Mouse (Mus musculus) heart, postnatal 36 days (tissue): ENCODE measurements around the gene Sec24c. TPM values are rescaled to one million over a fixed set of nuclear protein-coding genes. Genes with fewer than 3 reads are reported as not detected.
"Not testable (repeated sequence)": the region's sequence is repeated elsewhere in the genome, so short reads cannot be mapped to it uniquely, and the experiment has no call there.

ENCODE experiments used
- DNase-seq, 2 experiments: peaks; one replicate each; pipeline ENCODE4 v3.0.0; 2021 to 2022
- intact Hi-C: fragments of 180-260 bp; cut with DNase I; formaldehyde crosslinking; loops from one replicate; pipeline ENCODE4 v1.15.1; 2025
- total RNA-seq, 2 experiments: library from RNA; stranded (reverse); gene quantifications; 2 replicates each; pipeline ENCODE4 v1.2.3; 2021

The Sec24c gene
- total RNA-seq, 2 experiments from 2014 or later, result 97.8 to 104 TPM

GRCm38 (mm10) chr14:20694884-20695760 lies 21.0 kb downstream of the Sec24c start, which contains the start of gene Fut11:
TSS of gene Fut11 (plus strand) at chr14:20694968.
- intact Hi-C loops, result loop anchor here (5.0 kb wide), 1 partner anchor 53 kb away; the partner anchor contains the start of gene Usp54
- DNase-seq, result peak; percentile 84 to 85

DNA sequence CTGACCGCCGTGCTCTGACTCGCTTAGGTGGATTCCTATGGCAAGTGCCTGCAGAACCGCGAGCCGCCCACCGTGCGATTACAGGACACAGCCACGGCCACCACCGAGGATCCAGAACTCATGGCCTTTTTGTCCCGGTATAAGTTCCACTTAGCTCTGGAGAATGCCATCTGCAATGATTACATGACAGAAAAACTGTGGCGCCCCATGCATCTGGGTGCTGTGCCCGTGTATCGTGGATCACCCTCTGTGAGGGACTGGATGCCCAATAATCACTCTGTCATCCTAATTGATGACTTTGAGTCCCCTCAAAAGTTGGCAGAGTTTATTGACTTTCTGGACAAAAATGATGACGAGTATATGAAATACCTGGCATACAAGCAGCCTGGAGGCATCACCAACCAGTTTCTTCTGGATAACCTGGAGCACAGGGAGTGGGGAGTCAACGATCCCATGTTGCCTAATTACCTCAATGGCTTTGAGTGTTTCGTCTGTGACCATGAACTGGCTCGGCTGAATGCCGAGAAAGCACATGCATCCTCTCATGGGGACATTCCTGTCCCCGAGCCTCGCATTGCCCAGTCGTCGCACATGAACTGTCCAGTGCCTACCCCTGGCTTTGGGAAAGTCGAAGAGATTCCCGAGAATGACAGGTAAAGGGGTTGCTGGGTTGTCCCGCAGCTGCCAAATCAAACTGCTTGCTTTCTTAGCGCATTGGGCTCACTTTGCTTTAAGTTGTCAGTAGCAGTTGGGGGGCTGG lies 21.8 kb downstream of the Sec24c start:
- intact Hi-C loops, result no loop called here
- peak in 1 of 2 experiments; percentile 30 for DNase-seq

DNA sequence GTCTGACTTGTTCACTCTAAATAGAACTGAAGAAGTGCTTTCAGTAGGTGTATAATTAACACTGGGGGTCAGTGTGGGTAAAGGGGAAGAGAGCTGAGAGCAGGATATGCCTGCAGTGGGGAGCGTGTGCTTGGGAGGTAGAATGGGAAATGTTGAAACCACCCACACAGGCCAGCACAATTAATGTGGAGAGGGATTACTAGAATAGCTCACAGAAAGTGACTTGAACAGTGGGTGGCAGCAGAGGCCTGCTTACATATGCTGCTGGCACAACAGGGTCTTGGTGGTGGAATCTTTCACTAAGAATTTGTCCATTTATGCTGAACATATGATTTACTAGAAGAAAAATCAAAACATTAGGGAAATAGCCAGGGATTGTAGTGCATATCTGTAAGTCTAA lies 22.9 kb downstream of the Sec24c start:
- DNase-seq, result peak; percentile 35 to 36
- intact Hi-C loops, result no loop called here

DNA sequence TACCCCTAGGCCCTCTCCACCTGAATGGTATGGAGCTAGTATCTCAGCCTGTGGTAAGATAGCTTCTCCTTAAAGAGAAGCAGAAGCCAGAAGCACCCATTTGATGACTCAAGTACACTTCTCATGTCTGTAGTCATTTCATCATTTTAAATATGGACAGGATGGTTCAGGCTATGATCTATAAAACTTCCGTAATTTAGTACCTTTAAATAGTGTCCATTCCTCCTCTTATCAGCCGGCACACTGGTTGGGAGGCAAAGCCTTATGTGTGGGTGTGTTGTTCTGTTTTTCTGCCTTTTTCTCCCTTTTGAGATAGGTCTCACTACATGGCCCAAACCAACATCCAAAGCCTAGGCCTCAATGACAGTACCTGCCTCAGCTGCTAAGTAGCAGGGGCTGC lies 24.4 kb downstream of the Sec24c start:
- intact Hi-C loops, result no loop called here
- DNase-seq, result no peak

- intact Hi-C loops, result no loop called here
Measured at GRCm38 (mm10) chr14:20700362-20700761, 26.3 kb downstream of the Sec24c start.

DNA sequence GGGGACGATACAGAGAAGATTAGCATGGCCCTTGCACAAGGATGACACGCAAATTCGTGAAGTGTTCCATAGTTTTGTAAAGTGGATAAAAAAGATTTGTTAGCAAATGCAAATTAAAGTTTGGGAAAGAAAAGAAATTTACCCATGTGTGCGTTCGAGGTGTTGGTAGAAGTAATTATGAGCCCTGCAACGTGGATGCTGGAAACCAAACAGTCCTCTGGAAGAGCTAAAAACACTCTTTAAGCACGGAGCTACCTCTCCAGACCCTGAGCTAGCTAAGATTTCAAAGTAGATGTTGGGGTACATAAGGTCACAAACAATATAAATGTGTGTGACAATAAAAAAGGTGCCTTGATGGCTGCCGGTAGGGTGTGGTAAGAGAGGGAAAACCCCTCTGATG lies 27.4 kb downstream of the Sec24c start:
- DNase-seq, result no peak
- intact Hi-C loops, result no loop called here

More at GRCm38 (mm10) chr14:20700362-20700761, 26.3 kb downstream of the Sec24c start:
- no peak for DNase-seq

DNA sequence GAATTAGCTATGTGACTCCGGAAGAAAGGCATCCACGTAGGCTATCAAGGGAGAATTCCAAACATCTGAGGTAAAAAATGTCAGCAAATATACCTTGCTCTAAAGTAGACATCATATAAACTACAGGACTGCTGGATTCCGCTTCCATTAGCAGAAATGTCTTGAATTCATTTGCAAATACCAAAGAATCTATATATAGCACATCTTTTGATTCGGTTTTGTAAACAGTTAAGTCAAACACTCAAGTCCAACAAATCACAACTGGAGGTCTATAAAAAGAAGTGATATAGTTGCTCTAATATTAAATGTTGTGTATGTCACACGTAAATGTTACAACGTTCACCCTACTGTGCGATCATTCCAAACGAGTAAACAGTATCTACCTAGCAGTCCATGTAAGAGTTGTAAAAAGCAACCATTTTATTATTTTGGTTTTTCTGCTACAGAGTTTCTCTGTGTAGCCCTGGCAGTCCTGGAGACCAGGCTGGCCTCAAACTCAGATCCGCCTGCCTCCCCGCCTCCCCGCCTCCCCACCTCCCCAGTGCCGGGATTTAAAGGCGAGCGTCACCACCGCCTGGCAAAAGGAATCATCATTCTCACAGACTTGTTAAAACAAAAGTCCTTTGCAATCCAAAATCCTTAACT lies 28.1 kb downstream of the Sec24c start:
- intact Hi-C loops, result no loop called here
- DNase-seq, result no peak

DNA sequence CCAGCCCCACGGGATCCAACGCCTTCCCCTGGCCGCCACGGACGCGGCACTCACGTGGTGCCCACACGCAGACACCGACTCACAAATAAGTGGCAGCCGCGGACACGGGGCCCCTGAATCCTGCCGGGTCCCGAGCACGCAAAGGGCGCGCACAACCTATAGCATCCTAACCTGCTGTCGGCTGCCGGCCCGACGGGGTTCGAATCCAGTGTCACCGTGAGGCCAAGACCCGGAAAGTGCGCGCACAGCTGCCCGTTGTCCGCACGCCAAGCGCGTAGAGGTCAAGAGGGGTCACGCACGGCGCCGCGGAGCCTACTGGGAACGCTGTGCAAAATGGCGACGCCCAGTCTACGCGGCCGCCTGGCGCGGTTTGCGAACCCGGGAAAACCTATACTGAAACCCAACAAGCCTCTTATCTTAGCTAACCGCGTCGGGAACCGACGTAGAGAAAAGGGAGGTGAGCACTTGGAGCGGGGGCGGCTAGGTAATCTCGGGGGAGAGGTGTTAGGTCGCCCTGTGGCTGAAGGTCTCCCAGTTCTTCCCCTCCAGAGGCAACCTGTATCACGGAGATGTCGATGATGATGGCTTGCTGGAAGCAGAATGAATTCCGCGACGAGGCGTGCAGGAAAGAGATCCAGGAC lies 28.8 kb downstream of the Sec24c start, which contains the start of gene Chchd1:
Chchd1 (plus strand) TSS at position 266 of the 641 bp plus-strand sequence.
- DNase-seq, result peak; percentile 95
- intact Hi-C loops, result no loop called here

DNA sequence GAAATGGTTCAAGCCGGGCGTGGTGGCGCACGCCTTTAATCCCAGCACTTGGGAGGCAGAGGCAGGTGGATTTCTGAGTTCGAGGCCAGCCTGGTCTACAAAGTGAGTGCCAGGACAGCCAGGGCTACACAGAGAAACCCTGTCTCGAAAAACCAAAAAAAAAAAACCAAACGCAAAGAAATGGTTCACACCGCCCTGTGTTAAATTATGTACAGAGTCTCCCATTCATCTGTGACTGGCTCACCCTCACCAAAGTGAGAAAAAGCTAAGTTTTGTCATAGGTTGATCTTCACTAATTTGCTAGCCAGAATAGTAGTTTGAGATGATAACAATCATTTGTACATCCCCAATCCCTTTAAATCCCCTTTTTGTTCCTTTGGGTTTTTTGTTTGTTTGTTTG lies 29.4 kb downstream of the Sec24c start:
- DNase-seq, intact Hi-C loops: not testable (repeated sequence)

GRCm38 (mm10) chr14:20707201-20708190 lies 33.4 kb downstream of the Sec24c start, which contains the start of gene Zswim8:
TSS of gene Zswim8 (plus strand) at chr14:20707552.
- peak; percentile 87 to 94 for DNase-seq
- intact Hi-C loops, result no loop called here

GRCm38 (mm10) chr14:20708239-20708638 lies 34.1 kb downstream of the Sec24c start:
- DNase-seq, result no peak
- intact Hi-C loops, result no loop called here

DNA sequence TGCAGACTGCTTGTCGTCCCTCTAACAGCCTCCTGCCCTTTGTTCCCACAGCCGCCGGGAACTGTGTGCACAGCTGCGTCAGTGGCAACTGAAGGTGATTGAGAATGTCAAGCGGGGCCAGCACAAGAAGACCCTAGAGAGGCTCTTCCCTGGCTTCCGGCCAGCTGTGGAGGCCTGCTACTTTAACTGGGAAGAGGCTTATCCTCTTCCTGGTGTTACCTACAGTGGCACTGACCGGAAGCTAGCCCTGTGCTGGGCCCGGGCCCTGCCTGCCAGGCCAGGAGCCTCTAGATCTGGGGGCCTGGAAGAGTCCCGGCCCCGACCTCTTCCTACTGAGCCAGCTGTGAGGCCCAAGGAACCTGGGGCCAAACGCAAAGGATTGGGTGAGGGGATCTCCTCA lies 39.7 kb downstream of the Sec24c start:
- no peak for DNase-seq
- intact Hi-C loops, result no loop called here

DNA sequence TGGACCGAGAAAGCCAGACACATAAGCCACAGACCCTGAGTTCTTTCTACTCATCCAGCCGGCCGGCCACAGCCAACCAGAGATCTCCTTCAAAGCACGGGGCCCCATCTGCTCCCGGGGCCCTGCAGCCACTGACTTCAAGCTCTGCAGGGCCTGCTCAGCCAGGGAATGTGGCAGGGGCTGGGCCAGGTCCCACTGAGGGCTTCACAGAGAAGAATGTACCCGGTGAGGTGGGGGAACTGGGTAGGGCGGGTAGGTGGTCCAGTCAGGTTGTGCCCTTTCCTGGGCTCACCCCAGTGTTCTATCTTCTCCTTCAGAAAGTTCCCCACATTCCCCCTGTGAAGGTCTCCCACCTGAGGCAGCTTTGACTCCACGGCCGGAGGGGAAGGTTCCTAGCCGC lies 44.3 kb downstream of the Sec24c start:
- no peak for DNase-seq
- intact Hi-C loops, result no loop called here

DNA sequence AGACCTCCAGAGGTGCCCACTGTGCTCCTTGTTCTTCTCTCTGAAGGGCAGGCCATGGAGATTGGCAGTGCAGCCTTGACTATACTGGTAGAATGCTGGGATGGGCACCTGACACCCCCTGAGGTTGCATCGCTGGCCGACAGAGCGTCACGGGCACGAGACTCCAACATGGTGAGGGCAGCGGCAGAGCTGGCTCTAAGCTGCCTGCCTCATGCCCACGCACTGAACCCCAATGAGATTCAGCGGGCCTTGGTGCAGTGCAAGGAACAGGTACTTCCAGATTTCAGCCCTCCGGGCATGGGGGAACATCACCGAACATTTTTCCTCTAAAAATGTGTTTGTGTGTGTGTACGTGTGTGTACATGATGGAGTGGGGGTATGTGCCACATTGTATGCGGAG lies 45.7 kb downstream of the Sec24c start:
- no peak for DNase-seq
- intact Hi-C loops, result no loop called here

- intact Hi-C loops, result no loop called here
- no peak for DNase-seq
Measured at GRCm38 (mm10) chr14:20721371-20721770, 47.3 kb downstream of the Sec24c start.

- intact Hi-C loops, result no loop called here
Measured at GRCm38 (mm10) chr14:20723006-20723405, 48.9 kb downstream of the Sec24c start.

GRCm38 (mm10) chr14:20724043-20724442 lies 49.9 kb downstream of the Sec24c start:
- DNase-seq, result peak; percentile 73 to 76
- intact Hi-C loops, result no loop called here

More at GRCm38 (mm10) chr14:20723006-20723405, 48.9 kb downstream of the Sec24c start:
- DNase-seq, result no peak

DNA sequence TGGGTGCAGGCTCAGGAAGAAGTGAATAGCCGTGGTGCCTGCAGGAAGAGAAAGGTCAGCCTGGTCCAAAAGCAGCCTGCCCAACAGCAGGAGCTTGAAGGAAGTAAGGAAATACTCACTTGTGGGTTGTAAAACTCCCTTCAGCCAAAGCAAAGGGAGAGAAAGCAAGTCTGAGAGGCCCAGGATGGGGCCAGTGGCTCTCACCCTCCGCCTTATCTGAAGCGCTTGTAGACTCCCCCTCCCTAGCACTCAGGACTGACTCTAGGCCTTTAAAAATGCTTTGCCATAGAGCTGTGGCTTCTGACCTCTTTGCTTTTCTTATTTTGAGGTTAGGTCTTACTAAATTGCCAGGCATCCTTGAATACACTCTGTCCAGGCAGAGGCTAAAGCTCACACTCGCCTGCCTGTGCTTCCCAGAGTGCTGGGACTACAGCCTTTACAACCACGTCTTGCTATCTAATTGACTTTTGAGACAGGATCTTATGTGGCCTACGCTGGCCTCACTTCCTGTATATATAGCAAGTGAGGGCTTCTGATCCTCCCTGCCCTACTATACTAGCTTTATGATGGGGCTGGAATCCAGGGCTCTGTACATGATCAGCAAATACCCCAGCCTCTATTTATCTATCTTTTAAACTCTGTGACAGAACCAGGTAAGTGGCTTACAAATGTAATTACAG lies 51.7 kb downstream of the Sec24c start:
- no peak for DNase-seq
- intact Hi-C loops, result no loop called here

GRCm38 (mm10) chr14:20729871-20730270 lies 55.8 kb downstream of the Sec24c start:
- intact Hi-C loops, result no loop called here
- no peak for DNase-seq
